Mouse (Mus musculus) neural tube, embryonic 11.5 days (tissue): Measurements from ENCODE around the gene Siglecf. TPM values are rescaled to one million over a fixed set of nuclear protein-coding genes. Genes with fewer than 3 reads are reported as not detected.
"Not testable (repeated sequence)": the region's sequence is repeated elsewhere in the genome, so short reads cannot be mapped to it uniquely, and the experiment has no call there.

Experiments
- ATAC-seq: fragments of 200-750 bp; cut with Nextera tagmentation; 2 replicates; pipeline ENCODE4 v1.8.0; 2017; ENCODE audit warnings: moderate number of reproducible peaks, mild to moderate bottlenecking, moderate TSS enrichment, moderate library complexity; ENCODE audit not compliant: insufficient read depth, low FRiP score, low TSS enrichment
- DNase-seq: peaks from one replicate; pipeline ENCODE4 v3.0.0-alpha.2; 2015; ENCODE audit warnings: low spot score
- H3K27ac ChIP-seq: fragments of 300-500 bp; sonication (generic); 2 replicates; pipeline ENCODE4 v1.5.1; 2014; ENCODE audit warnings: low read depth, mild to moderate bottlenecking, low read length
- H3K27me3 ChIP-seq: fragments of 300-500 bp; sonication (generic); 2 replicates; pipeline ENCODE4 v1.6.1; 2014; ENCODE audit warnings: mild to moderate bottlenecking, low read length, mixed read lengths; ENCODE audit not compliant: control insufficient read depth, insufficient read depth
- H3K36me3 ChIP-seq: fragments of 300-500 bp; sonication (generic); 2 replicates; pipeline ENCODE4 v1.6.1; 2014; ENCODE audit warnings: mild to moderate bottlenecking, low read length, moderate library complexity, mixed read lengths; ENCODE audit not compliant: control insufficient read depth, insufficient read depth
- H3K4me1 ChIP-seq: fragments of 300-500 bp; sonication (generic); 2 replicates; pipeline ENCODE4 v1.6.1; 2014; ENCODE audit warnings: low read length, mixed read lengths; ENCODE audit not compliant: control insufficient read depth, insufficient read depth
- H3K4me2 ChIP-seq: fragments of 300-500 bp; sonication (generic); 2 replicates; pipeline ENCODE4 v1.6.1; 2014; ENCODE audit warnings: low read depth, mild to moderate bottlenecking, moderate library complexity
- H3K4me3 ChIP-seq: fragments of 300-500 bp; sonication (generic); 2 replicates; pipeline ENCODE4 v1.5.1; 2014; ENCODE audit warnings: low read depth, low read length
- H3K9ac ChIP-seq: fragments of 300-500 bp; sonication (generic); 2 replicates; pipeline ENCODE4 v1.6.1; 2014; ENCODE audit warnings: mild to moderate bottlenecking, low read length
- H3K9me3 ChIP-seq: fragments of 300-500 bp; sonication (generic); 2 replicates; pipeline ENCODE4 v1.6.1; 2016; ENCODE audit warnings: low read length; ENCODE audit not compliant: control insufficient read depth
- WGBS: fragments of 180-500 bp; shearing (Covaris S2); extraction: QIAGEN DNeasy Blood & Tissue Kit; methylation state at CpG from one replicate; pipeline ENCODE4 v1.1.7; 2014; 5-methylcytosine and 5-hydroxymethylcytosine counted together
- polyA plus RNA-seq: library from polyadenylated mRNA; unstranded; fragments of >200 nt; fragmentation: Nextera tagmentation; extraction: Ambion mirVana; gene quantifications from 2 replicates; pipeline ENCODE4 v1.2.1, GENCODE M21; 2014

Gene Siglecf
- polyA plus RNA-seq, 1 experiment from 2014 or later = 0.13 TPM

- no peak overlapping the region for H3K9ac ChIP-seq
- no peak overlapping the region for H3K4me2 ChIP-seq
- H3K27me3 ChIP-seq = no peaks in the 10 kb centered on the region
- DNase-seq = no peak
- no peaks in the 10 kb centered on the region for H3K4me1 ChIP-seq
- WGBS = 56% methylated on average over 2 of the region's 2 CpGs
- no peaks in the 10 kb centered on the region for H3K9me3 ChIP-seq
- H3K36me3 ChIP-seq = no peaks in the 10 kb centered on the region
- no peak for ATAC-seq
- H3K27ac ChIP-seq = no peak overlapping the region
- H3K4me3 ChIP-seq = no peak overlapping the region
These were observed 17.2 kb upstream of the Siglecf start for GRCm38 (mm10) chr7:43333899-43334298.

GRCm38 (mm10) chr7:43340771-43341170 is 10.4 kb upstream of the Siglecf start:
- Histone ChIP-seq H3K9me3 (no peaks in the 10 kb centered on the region), H3K9ac (no peak overlapping the region), H3K27ac (no peak overlapping the region), H3K4me3 (no peak overlapping the region), H3K36me3 (no peaks in the 10 kb centered on the region), H3K4me1 (no peaks in the 10 kb centered on the region), H3K27me3 (no peaks in the 10 kb centered on the region), H3K4me2 (no peak overlapping the region)
- DNase-seq (no peak), ATAC-seq (no peak)
- 72% methylated on average over 4 of the region's 4 CpGs for WGBS

- Histone ChIP-seq H3K9me3 (no peaks in the 10 kb centered on the region), H3K4me1 (no peaks in the 10 kb centered on the region), H3K4me2 (no peak overlapping the region), H3K36me3 (no peaks in the 10 kb centered on the region), H3K27me3 (no peaks in the 10 kb centered on the region), H3K4me3 (no peak overlapping the region), H3K9ac (no peak overlapping the region), H3K27ac (no peak overlapping the region)
- 75% methylated on average over 5 of the region's 5 CpGs for WGBS
- ATAC-seq (no peak), DNase-seq (no peak)
These were observed 8.0 kb upstream of the Siglecf start for GRCm38 (mm10) chr7:43343191-43343590.

GRCm38 (mm10) chr7:43344020-43344419 is 7.1 kb upstream of the Siglecf start:
- Histone ChIP-seq H3K4me3 (no peak overlapping the region), H3K9ac (no peak overlapping the region), H3K4me2 (no peak overlapping the region), H3K27ac (no peak overlapping the region), H3K36me3 (no peaks in the 10 kb centered on the region), H3K9me3 (no peaks in the 10 kb centered on the region), H3K4me1 (no peaks in the 10 kb centered on the region), H3K27me3 (no peaks in the 10 kb centered on the region)
- WGBS = 70% methylated on average over 2 of the region's 2 CpGs
- ATAC-seq (no peak), DNase-seq (no peak)

GRCm38 (mm10) chr7:43344491-43344890 is 6.7 kb upstream of the Siglecf start:
- no peak overlapping the region for H3K27ac ChIP-seq
- H3K27me3 ChIP-seq = no peaks in the 10 kb centered on the region
- H3K9ac ChIP-seq = no peak overlapping the region
- no peak overlapping the region for H3K4me2 ChIP-seq
- DNase-seq = no peak
- H3K36me3 ChIP-seq = no peaks in the 10 kb centered on the region
- H3K4me3 ChIP-seq = no peak overlapping the region
- 81% methylated on average over 4 of the region's 4 CpGs for WGBS
- no peaks in the 10 kb centered on the region for H3K9me3 ChIP-seq
- no peaks in the 10 kb centered on the region for H3K4me1 ChIP-seq
- no peak for ATAC-seq

GRCm38 (mm10) chr7:43346148-43346547 is 5.0 kb upstream of the Siglecf start:
- no peak overlapping the region for H3K27ac ChIP-seq
- no peak overlapping the region for H3K4me2 ChIP-seq
- no peaks in the 10 kb centered on the region for H3K9me3 ChIP-seq
- no peak for DNase-seq
- no peak for ATAC-seq
- no peaks in the 10 kb centered on the region for H3K4me1 ChIP-seq
- H3K27me3 ChIP-seq = no peaks in the 10 kb centered on the region
- no peak overlapping the region for H3K9ac ChIP-seq
- no peak overlapping the region for H3K4me3 ChIP-seq
- WGBS = 77% methylated on average over 4 of the region's 4 CpGs
- H3K36me3 ChIP-seq = no peaks in the 10 kb centered on the region

GRCm38 (mm10) chr7:43346571-43346970 is 4.6 kb upstream of the Siglecf start:
- ATAC-seq (no peak), DNase-seq (no peak)
- 73% methylated on average over 1 of the region's 1 CpGs for WGBS
- no peak overlapping the region for H3K4me2 ChIP-seq
- no peaks in the 10 kb centered on the region for H3K9me3 ChIP-seq
- no peak overlapping the region for H3K27ac ChIP-seq
- H3K4me1 ChIP-seq = no peaks in the 10 kb centered on the region
- no peak overlapping the region for H3K4me3 ChIP-seq
- H3K36me3 ChIP-seq = no peaks in the 10 kb centered on the region
- H3K27me3 ChIP-seq = no peaks in the 10 kb centered on the region
- no peak overlapping the region for H3K9ac ChIP-seq

- H3K27ac ChIP-seq, ATAC-seq, H3K36me3 ChIP-seq, DNase-seq, H3K4me2 ChIP-seq, H3K4me1 ChIP-seq, H3K4me3 ChIP-seq, H3K27me3 ChIP-seq, H3K9ac ChIP-seq, H3K9me3 ChIP-seq: not testable (repeated sequence)
- WGBS = 70% methylated on average over 5 of the region's 5 CpGs
These were observed 1.5 kb upstream of the Siglecf start for GRCm38 (mm10) chr7:43349623-43350022.

- Histone ChIP-seq H3K27ac (no peak overlapping the region), H3K36me3 (no peaks in the 10 kb centered on the region), H3K9me3 (no peaks in the 10 kb centered on the region), H3K9ac (no peak overlapping the region), H3K4me3 (no peak overlapping the region), H3K4me2 (no peak overlapping the region), H3K27me3 (no peaks in the 10 kb centered on the region), H3K4me1 (peaks cover 3% of the 10 kb centered on the region; the same call in 1 of the 2 replicates)
- 77% methylated on average over 4 of the region's 4 CpGs for WGBS
- ATAC-seq (no peak), DNase-seq (no peak)
These were observed 2.0 kb downstream of the Siglecf start for GRCm38 (mm10) chr7:43353118-43353517.
